Mouse (Mus musculus): Measurements from ENCODE around the gene Styxl1.

- no peak for TF ChIP-seq CTCF (IDR thresholded peaks at IDR 0.05; ENCODE audit: control insufficient read depth, insufficient read depth, insufficient replicate concordance, low read depth, low read length)
- TF ChIP-seq POLR2A (IDR thresholded peaks at IDR 0.05; ENCODE audit: control insufficient read depth, low read depth, low read length) = no peak
Observed at GRCm38 (mm10) chr5:135744742-135745141, 33.4 kb downstream of the Styxl1 start.

All from testis, adult 2 months (tissue).